Mouse (Mus musculus): Measurements from ENCODE around the gene Cebpb. TPM values are rescaled to one million over a fixed set of nuclear protein-coding genes. Genes with fewer than 3 reads are reported as not detected.

Gene Cebpb
- polyA plus RNA-seq, 1 experiment from 2014 or later: 0.88 TPM

- no peak overlapping the region for H3K4me2 ChIP-seq
- no peak for ATAC-seq (ENCODE audit: low FRiP score)
- H3K9me3 ChIP-seq: no peaks in the 10 kb centered on the region
- H3K9ac ChIP-seq: no peak overlapping the region
- H3K4me1 ChIP-seq (replicated peaks): peaks cover under 1% of the 10 kb centered on the region
- H3K4me3 ChIP-seq: no peak overlapping the region
- WGBS: 46% methylated on average over 1 of the region's 1 CpGs
- H3K36me3 ChIP-seq: no peaks in the 10 kb centered on the region
- H3K27ac ChIP-seq: no peak overlapping the region
- 0 out of 2 replicates have a peak, but pooled peaks cover 5% of the 10 kb centered on the region for H3K27me3 ChIP-seq
These were observed 28.5 kb downstream of the Cebpb start for GRCm38 (mm10) chr2:167717208-167717607.

GRCm38 (mm10) chr2:167719520-167719919 is 30.8 kb downstream of the Cebpb start:
- no peak overlapping the region for H3K4me3 ChIP-seq
- 87% methylated on average over 4 of the region's 4 CpGs for WGBS
- H3K9ac ChIP-seq: no peak overlapping the region
- H3K4me2 ChIP-seq: no peak overlapping the region
- no peaks in the 10 kb centered on the region for H3K36me3 ChIP-seq
- 0 out of 2 replicates have a peak, but pooled peaks cover 5% of the 10 kb centered on the region for H3K27me3 ChIP-seq
- no peak for ATAC-seq (ENCODE audit: low FRiP score)
- H3K9me3 ChIP-seq: no peaks in the 10 kb centered on the region
- H3K4me1 ChIP-seq (replicated peaks): peaks cover 4% of the 10 kb centered on the region
- H3K27ac ChIP-seq: no peak overlapping the region

- 85% methylated on average over 11 of the region's 11 CpGs for WGBS
- H3K27me3 ChIP-seq: 0 out of 2 replicates have a peak, but pooled peaks cover 5% of the 10 kb centered on the region
These were observed 32.6 kb downstream of the Cebpb start for GRCm38 (mm10) chr2:167721159-167721882.

GRCm38 (mm10) chr2:167722538-167722937 is 33.8 kb downstream of the Cebpb start:
- Histone ChIP-seq H3K4me3 (no peak overlapping the region), H3K4me1 (replicated peaks) (peaks cover 7% of the 10 kb centered on the region), H3K4me2 (no peak overlapping the region), H3K9me3 (no peaks in the 10 kb centered on the region), H3K27ac (no peak overlapping the region), H3K36me3 (no peaks in the 10 kb centered on the region), H3K9ac (no peak overlapping the region), H3K27me3 (0 out of 2 replicates have a peak, but pooled peaks cover 5% of the 10 kb centered on the region)
- no peak for ATAC-seq (ENCODE audit: low FRiP score)
- 65% methylated on average over 6 of the region's 6 CpGs for WGBS

More at GRCm38 (mm10) chr2:167721159-167721882, 32.6 kb downstream of the Cebpb start:
- Histone ChIP-seq H3K27ac (no peak overlapping the region), H3K36me3 (no peaks in the 10 kb centered on the region), H3K9me3 (no peaks in the 10 kb centered on the region), H3K4me3 (no peak overlapping the region), H3K4me1 (replicated peaks) (peaks cover 4% of the 10 kb centered on the region), H3K9ac (no peak overlapping the region; the same call in 1 of the 2 replicates), H3K4me2 (no peak overlapping the region)
- ATAC-seq (ENCODE audit: low FRiP score): no peak

GRCm38 (mm10) chr2:167723589-167724206 is 35.0 kb downstream of the Cebpb start:
- Histone ChIP-seq H3K36me3 (no peaks in the 10 kb centered on the region), H3K4me1 (replicated peaks) (peaks cover 7% of the 10 kb centered on the region), H3K4me2 (no peak overlapping the region), H3K9ac (no peak overlapping the region), H3K9me3 (no peaks in the 10 kb centered on the region), H3K4me3 (no peak overlapping the region), H3K27ac (no peak overlapping the region), H3K27me3 (0 out of 2 replicates have a peak, but pooled peaks cover 5% of the 10 kb centered on the region)
- WGBS: 79% methylated on average over 11 of the region's 11 CpGs
- no peak for ATAC-seq (ENCODE audit: low FRiP score)

- no peak for ATAC-seq (ENCODE audit: low FRiP score)
- no peaks in the 10 kb centered on the region for H3K9me3 ChIP-seq
- H3K4me2 ChIP-seq: no peak overlapping the region
- H3K27ac ChIP-seq: no peak overlapping the region
- WGBS: 95% methylated on average over 10 of the region's 10 CpGs
- peaks cover 7% of the 10 kb centered on the region for H3K4me1 ChIP-seq (replicated peaks)
- H3K27me3 ChIP-seq: 0 out of 2 replicates have a peak, but pooled peaks cover 5% of the 10 kb centered on the region
- no peak overlapping the region for H3K9ac ChIP-seq
- no peaks in the 10 kb centered on the region for H3K36me3 ChIP-seq
- H3K4me3 ChIP-seq: no peak overlapping the region
These were observed 37.2 kb downstream of the Cebpb start for GRCm38 (mm10) chr2:167725879-167726278.

- no peak overlapping the region; the same call in 1 of the 2 replicates for H3K9ac ChIP-seq
- H3K9me3 ChIP-seq: no peaks in the 10 kb centered on the region
- no peaks in the 10 kb centered on the region for H3K36me3 ChIP-seq
- peaks cover 6% of the 10 kb centered on the region for H3K4me1 ChIP-seq (replicated peaks)
- no peak; the same call in 1 of the 2 replicates for ATAC-seq (ENCODE audit: low FRiP score)
- no peak overlapping the region for H3K4me3 ChIP-seq
- no peaks in the 10 kb centered on the region for H3K27me3 ChIP-seq
- H3K4me2 ChIP-seq: no peak overlapping the region
- WGBS: 44% methylated on average over 13 of the region's 13 CpGs
- H3K27ac ChIP-seq: no peak overlapping the region
These were observed 38.4 kb downstream of the Cebpb start for GRCm38 (mm10) chr2:167727161-167727560.

- Histone ChIP-seq H3K27me3 (no peaks in the 10 kb centered on the region), H3K36me3 (no peaks in the 10 kb centered on the region), H3K9me3 (no peaks in the 10 kb centered on the region), H3K27ac (no peak overlapping the region), H3K9ac (no peak overlapping the region), H3K4me2 (no peak overlapping the region), H3K4me1 (replicated peaks) (0 out of 2 replicates have a peak, but pooled peaks cover 3% of the 10 kb centered on the region), H3K4me3 (no peak overlapping the region)
- WGBS: 78% methylated on average over 7 of the region's 7 CpGs
- no peak for ATAC-seq (ENCODE audit: low FRiP score)
These were observed 41.3 kb downstream of the Cebpb start for GRCm38 (mm10) chr2:167730036-167730435.

- no peak overlapping the region for H3K9ac ChIP-seq
- H3K36me3 ChIP-seq: no peaks in the 10 kb centered on the region
- no peak overlapping the region for H3K4me3 ChIP-seq
- H3K4me2 ChIP-seq: no peak overlapping the region
- no peaks in the 10 kb centered on the region for H3K9me3 ChIP-seq
- H3K27ac ChIP-seq: no peak overlapping the region
- H3K27me3 ChIP-seq: no peaks in the 10 kb centered on the region
- 0 out of 2 replicates have a peak, but pooled peaks cover 3% of the 10 kb centered on the region for H3K4me1 ChIP-seq (replicated peaks)
- ATAC-seq (ENCODE audit: low FRiP score): no peak
- WGBS: 81% methylated on average over 13 of the region's 13 CpGs
These were observed 42.4 kb downstream of the Cebpb start for GRCm38 (mm10) chr2:167731149-167731548.

GRCm38 (mm10) chr2:167734861-167735260 is 46.1 kb downstream of the Cebpb start:
- no peaks in the 10 kb centered on the region for H3K4me1 ChIP-seq (replicated peaks)
- H3K4me2 ChIP-seq: no peak overlapping the region
- no peaks in the 10 kb centered on the region for H3K9me3 ChIP-seq
- 77% methylated on average over 10 of the region's 10 CpGs for WGBS
- no peak for ATAC-seq (ENCODE audit: low FRiP score)
- no peaks in the 10 kb centered on the region for H3K36me3 ChIP-seq
- H3K4me3 ChIP-seq: no peak overlapping the region
- H3K27me3 ChIP-seq: no peaks in the 10 kb centered on the region
- H3K9ac ChIP-seq: no peak overlapping the region
- no peak overlapping the region for H3K27ac ChIP-seq

GRCm38 (mm10) chr2:167739030-167739429 is 50.3 kb downstream of the Cebpb start:
- Histone ChIP-seq H3K27me3 (no peaks in the 10 kb centered on the region), H3K9me3 (no peaks in the 10 kb centered on the region), H3K9ac (no peak overlapping the region), H3K27ac (no peak overlapping the region), H3K4me2 (no peak overlapping the region), H3K4me3 (no peak overlapping the region), H3K36me3 (no peaks in the 10 kb centered on the region), H3K4me1 (replicated peaks) (no peaks in the 10 kb centered on the region)
- ATAC-seq (ENCODE audit: low FRiP score): no peak
- WGBS: 62% methylated on average over 6 of the region's 6 CpGs

All from hindbrain, embryonic 13.5 days (tissue).